Mouse (Mus musculus) T-helper 17 cell (primary cell): ENCODE data around the gene Tdrd9.
"Not testable (repeated sequence)": the region's sequence is repeated elsewhere in the genome, so short reads cannot be mapped to it uniquely, and the experiment has no call there.

ENCODE experiments used
- in situ Hi-C, 2 experiments: fragments of 300-600 bp; cut with MboI, MseI; formaldehyde crosslinking; loops; 1 replicate in 1 of 2; 2 replicates in 1 of 2; pipeline ENCODE4 v1.15.1; 2025; ENCODE audit warnings: high pct_unique_total_duplicates in 2 of 2

Gene Tdrd9

DNA sequence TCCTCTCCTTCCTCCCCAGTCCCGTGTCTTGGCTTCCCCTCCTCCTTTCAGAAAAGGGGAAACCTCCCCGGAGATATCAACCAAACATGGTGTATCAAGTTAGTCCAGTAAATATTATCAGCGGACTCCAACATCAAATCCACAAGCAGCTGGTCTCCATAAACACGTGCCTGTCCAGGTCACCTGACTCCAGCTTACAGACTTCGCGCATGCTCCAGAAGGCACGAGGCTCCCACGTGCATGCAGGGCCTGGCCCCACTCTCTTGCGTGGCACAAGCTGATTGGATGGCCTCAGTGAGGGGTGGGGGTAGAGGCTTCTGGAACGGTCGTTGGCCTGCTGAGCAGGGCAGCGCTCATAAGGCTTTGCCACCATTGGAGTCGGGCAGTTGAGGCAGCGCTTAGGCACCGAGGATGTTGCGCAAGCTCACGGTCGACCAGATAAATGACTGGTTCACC lies at the start of gene Tdrd9:
Gene Tdrd9 (plus strand): TSS at position 329 of the 456 bp plus-strand sequence.
- in situ Hi-C loops, result no loop called here

GRCm38 (mm10) chr12:111923117-111923516 lies 48.2 kb upstream of the Tdrd9 start:
- in situ Hi-C loops, result no loop called here

DNA sequence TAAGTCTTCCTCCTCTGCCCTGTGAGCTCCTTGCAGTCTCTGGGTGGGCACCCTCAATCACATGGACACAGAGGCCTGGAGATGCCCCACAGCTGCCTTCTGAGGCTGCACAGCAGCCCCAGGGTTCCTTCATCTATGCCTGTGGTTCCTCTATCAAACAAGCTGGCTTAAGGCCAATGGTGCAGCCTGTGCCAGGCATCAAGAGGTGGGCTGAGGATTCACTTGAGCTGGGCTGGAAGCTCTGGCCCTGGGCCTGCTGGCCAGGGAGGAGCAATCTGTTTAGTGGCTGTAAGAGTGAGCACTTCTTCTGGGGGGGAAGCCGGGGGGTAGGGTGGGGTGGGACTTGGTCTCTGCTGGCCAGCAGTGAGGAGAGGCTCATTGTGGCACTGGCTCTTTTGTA lies 44.0 kb upstream of the Tdrd9 start:
- in situ Hi-C loops, result no loop called here

DNA sequence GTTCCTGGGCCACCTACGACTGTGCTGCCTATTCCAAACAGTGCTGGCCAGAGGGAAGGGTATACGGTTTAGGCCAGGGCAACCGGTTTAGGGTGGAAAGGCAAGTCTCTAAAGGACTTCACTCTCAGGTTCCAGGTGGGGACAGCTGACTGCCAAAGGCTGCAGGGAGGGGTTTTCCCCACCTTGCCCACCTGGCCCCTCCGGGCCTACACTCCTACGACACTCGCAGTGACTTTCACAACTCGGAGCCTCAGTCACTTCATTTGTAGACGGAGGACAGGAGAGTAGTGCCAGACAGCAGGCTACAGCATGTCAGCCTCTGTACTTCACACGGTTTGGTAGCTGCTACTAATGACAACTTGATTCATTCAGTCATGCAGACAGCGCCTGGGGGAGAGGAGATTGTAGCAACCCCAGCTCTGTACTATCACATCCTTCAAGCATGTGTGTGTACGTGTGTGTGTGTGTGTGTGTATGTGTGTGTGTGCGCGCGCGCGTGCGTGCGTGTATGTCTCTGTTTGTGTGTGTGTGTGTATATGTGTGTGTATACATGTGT lies 42.9 kb upstream of the Tdrd9 start:
- in situ Hi-C loops, result no loop called here

DNA sequence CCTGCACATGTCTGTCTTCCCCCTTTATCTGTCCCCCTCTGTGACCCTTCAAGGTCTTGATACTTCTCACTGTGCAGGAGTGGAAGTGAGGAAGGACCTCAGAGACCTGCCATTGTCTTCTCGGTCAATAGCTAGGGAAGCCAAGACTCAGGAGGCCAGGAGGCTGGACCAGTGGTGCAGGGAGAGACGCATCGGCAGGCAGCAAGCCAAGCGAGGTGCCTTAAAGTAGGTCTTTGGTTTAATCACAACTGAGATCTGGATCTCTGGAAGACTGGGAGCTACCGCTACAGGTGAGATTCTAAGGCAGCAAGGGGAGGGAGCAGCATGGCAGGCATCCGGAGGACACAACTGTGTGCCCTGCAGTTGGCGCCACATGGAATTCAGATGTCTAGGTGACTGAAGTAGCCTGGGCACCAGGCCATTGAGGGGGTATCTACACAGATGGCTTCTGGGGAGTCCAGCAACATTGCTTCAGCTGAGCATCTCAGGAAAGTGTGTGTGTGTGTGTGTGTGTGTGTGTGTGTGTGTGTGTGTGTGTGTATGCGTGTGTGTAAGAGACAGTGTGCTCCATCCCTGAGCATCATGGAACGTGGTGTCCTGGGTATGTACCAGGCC lies 39.8 kb upstream of the Tdrd9 start:
- in situ Hi-C loops, result no loop called here

DNA sequence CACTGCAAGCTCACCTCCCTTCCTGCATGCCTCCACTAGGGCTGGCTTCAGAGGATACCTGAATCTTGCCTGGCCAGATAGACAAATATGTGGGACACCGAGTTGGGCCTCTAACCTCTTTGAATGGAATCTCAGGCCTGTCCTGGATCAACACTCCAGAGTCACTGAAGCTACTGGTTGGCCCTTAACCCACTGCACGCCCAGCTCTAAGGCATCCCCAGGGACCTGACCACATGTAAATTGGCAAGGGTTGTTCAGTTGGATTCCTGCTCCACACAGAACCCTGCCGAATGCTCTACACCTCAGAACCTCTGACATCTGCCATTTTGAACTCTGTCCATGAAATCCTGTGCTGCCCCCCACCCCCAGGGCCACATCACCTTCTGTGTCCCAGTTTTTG lies 38.8 kb upstream of the Tdrd9 start:
- in situ Hi-C loops, result no loop called here

- in situ Hi-C loops, result no loop called here
Observed at GRCm38 (mm10) chr12:111933032-111933704, 38.2 kb upstream of the Tdrd9 start.

GRCm38 (mm10) chr12:111933971-111934370 lies 37.4 kb upstream of the Tdrd9 start:
- in situ Hi-C loops, result no loop called here

- in situ Hi-C loops, result no loop called here
Observed at GRCm38 (mm10) chr12:111936706-111937550, 34.4 kb upstream of the Tdrd9 start.

DNA sequence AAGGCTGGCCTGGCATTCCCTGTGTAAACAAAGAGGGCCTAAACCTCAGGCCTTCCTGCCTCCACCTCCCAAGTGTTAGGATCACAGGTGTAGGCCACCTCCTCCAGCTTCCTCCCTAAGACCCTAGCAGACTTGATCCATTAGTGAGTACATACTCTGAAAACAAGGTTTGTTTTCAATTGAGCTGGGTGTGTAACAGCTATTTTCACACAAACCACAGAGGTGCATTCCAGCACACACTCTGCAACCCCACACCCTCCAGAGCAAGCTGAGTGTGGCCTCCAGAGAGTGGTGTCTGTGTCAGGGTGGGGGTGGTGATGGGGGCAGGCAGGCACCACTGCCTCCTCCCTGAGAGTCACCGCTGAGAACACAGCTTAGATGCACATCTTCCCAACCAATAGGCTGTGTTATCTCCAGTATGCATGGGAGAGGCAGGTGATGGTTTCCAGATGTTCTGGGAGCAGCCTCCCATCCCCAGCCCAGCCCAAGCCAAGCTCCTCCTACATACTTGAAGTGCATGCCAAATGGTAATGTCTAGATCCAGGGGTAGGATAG lies 32.7 kb upstream of the Tdrd9 start:
- in situ Hi-C loops, result no loop called here

DNA sequence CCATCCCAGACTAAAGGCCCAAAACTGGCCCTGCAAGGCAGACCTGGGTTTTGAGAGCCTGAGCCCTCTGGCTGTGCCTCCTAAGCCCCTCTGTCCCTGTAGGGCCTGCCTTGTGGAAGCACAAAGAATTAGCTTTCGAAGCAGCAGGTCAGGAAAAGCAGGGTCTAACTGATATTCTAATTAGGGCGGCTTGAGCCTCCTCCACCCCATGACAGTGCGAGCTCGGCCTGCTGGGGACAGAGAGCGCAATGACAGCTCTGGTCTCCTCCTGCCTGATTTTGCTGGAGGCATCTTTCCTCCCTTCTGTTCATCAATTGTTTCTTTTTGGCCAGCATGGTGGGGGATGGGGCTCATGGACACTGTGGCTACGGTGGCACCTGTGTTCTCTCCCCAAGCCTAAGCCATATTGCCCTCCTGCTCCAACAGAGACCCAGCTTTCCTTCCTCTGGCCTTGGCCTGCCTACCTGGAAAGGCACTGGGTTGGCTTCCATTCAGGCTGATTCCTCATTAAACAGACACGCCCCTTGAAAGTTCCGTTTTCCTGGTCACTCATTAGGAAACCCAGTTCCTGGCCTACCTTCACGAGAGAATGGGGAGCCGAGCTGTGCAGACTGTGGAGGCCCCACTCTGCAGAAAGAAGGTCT lies 27.8 kb upstream of the Tdrd9 start:
- in situ Hi-C loops, result no loop called here

DNA sequence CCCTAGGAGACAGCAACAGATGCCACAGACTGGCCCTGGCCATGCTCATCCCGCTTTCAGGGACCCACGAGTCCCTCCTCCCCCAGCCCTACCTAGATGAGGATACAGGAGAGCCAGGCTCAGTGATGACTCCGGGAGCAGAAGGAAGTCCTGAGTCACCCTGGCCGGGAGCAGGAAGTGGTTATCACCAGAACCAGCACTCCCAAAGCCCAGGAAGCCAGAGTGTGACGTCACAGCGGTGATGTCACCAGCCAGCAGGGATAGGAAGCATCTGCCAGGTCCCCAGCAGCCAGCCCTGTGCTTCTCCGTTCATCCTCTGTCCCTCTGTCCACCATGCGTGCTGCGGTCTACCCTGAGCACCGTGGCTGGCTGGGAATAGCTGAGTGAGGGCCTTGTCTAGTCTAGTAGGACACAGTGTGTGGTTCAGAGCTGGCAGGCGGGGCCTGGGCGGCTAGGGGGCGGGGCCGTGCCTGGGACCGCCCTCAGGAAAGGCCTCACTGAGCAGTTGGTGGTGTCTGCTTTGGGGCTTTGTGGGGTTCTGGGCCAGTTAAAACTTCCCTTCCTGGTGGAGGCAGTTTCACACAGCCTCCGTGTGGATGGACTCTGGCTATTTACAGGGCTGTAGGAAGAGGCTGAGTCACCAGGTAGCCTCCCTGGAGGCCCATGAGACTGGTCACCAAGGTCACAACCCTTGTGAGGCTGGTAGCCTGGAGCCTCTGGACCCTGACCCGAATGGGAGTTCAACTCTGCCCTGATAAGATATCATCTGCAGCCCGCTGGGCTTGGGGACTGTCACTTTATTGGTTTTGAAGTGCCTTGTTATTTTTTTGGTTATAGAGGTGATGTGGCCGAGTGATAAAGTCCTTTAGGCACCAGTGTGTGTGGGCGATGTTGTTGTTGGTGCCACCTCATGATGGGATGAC lies 27.0 kb upstream of the Tdrd9 start:
- in situ Hi-C loops, result not testable (repeated sequence)

- in situ Hi-C loops, result no loop called here
Observed at GRCm38 (mm10) chr12:111945115-111945514, 26.2 kb upstream of the Tdrd9 start.

GRCm38 (mm10) chr12:111945765-111946655 lies 25.3 kb upstream of the Tdrd9 start:
- in situ Hi-C loops, result not testable (repeated sequence)

DNA sequence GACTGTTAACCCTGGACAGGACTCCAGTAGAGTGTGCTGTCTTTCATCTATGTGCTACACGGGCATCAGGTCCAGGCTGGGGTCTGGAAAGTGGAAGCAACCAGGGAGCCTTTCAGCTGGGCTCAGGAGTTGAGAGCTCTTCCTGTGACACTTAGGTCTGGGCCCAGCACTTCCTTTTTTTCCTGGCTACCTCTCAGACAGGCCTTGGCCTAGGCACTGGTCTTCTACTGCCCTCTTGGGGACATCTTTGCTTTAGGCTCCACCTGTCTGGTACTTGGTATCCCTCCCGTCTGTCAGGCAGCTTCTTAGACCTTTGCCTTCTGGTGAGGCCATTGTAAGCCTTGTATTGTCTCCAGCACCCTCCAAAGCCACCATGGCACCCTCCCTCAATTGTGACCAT lies 24.6 kb upstream of the Tdrd9 start:
- in situ Hi-C loops, result no loop called here

DNA sequence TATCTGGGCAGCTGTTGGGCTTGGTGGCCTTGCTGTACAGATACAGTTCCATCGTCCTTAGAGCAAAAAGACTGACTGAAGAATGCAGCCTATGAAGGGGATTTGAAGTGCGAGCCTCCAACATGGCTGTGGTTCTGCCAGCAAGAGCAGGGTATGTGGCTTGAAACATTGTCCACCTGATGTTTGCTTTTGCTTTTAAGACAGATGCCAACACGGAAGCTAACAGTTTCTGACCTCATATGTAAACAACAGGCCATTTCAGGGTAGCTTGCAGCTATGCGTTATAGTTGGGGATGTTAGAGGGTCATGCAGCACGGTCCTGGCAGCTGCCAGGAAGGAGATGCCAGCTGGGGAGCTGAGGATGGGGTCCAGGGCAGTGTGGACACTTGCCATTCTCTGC lies 20.9 kb upstream of the Tdrd9 start:
- in situ Hi-C loops, result loop anchor here in 1 of 2 experiments (5.0 kb wide), 1 partner anchor 73 kb away; no protein-coding TSS in a partner anchor

DNA sequence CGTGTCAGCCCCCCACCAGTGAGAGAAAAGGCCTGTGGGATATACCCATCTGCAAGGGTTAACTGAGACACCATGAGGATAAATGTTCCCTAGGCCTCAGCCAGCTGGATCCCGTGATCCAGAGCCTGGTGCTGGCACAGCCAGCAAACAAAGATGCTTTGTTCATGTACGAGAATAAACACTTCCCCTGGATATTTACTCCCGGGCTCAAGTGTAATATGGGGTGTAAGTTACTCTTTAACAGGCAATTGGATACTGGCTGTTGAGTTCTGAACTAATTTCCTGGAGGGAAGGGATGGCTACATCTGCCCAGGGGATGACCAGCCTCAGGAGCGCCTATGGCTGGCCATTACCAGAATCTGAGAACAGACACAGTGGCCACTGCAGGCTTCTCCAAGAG lies 19.7 kb upstream of the Tdrd9 start:
- in situ Hi-C loops, result loop anchor here in 1 of 2 experiments (5.0 kb wide), 1 partner anchor 74 kb away; no protein-coding TSS in a partner anchor

DNA sequence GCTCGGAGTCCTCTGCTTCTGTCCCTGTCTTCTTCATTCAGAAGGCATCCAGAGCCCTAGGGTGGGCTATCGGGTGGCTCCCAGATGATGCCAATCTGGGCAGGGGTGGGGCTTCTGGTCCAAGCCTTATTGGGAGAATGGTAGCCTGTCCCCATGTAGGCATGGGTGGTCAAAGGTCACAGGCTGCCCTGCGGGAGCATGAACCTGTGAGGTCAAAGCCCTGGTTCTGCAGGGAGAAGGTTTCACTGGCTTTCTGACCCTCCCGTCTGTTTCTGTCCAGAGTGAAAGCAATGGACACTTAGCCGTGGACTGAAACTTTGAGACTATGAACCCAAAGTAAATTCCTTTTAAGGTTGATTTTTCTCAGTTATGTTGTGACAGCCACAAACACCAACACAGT lies 15.2 kb upstream of the Tdrd9 start:
- in situ Hi-C loops, result no loop called here
